Mouse (Mus musculus): Measurements from ENCODE around the gene Dctn3.
"Not testable (repeated sequence)": the region's sequence is repeated elsewhere in the genome, so short reads cannot be mapped to it uniquely, and the experiment has no call there.

Dctn3 gene

GRCm38 (mm10) chr4:41696930-41697841 lies 25.8 kb downstream of the Dctn3 start, which contains the start of gene Cntfr:
Gene Cntfr, minus strand, starts transcription at chr4:41697089.
- peak; percentile 71 for DNase-seq

GRCm38 (mm10) chr4:41696452-41696851 lies 26.5 kb downstream of the Dctn3 start:
- not testable (repeated sequence) for DNase-seq

GRCm38 (mm10) chr4:41695800-41696199 lies 27.2 kb downstream of the Dctn3 start:
- not testable (repeated sequence) for DNase-seq

- DNase-seq: not testable (repeated sequence)
These were observed 29.5 kb downstream of the Dctn3 start for GRCm38 (mm10) chr4:41693511-41693910.

- not testable (repeated sequence) for DNase-seq
These were observed 33.0 kb downstream of the Dctn3 start for GRCm38 (mm10) chr4:41690014-41690413.

- DNase-seq: not testable (repeated sequence)
These were observed 34.4 kb downstream of the Dctn3 start for GRCm38 (mm10) chr4:41688562-41688961.

GRCm38 (mm10) chr4:41685882-41686492 lies 37.0 kb downstream of the Dctn3 start:
- not testable (repeated sequence) for DNase-seq

- DNase-seq: not testable (repeated sequence)
These were observed 38.0 kb downstream of the Dctn3 start for GRCm38 (mm10) chr4:41684931-41685453.

- DNase-seq: not testable (repeated sequence)
These were observed 38.6 kb downstream of the Dctn3 start for GRCm38 (mm10) chr4:41684131-41684930.

- DNase-seq: not testable (repeated sequence)
These were observed 39.7 kb downstream of the Dctn3 start for GRCm38 (mm10) chr4:41683303-41683702.

GRCm38 (mm10) chr4:41682789-41683188 lies 40.2 kb downstream of the Dctn3 start:
- DNase-seq: no peak

- no peak for DNase-seq
These were observed 41.0 kb downstream of the Dctn3 start for GRCm38 (mm10) chr4:41681947-41682346.

- DNase-seq: no peak
These were observed 41.8 kb downstream of the Dctn3 start for GRCm38 (mm10) chr4:41681176-41681575.

GRCm38 (mm10) chr4:41679291-41679690 lies 43.7 kb downstream of the Dctn3 start:
- no peak for DNase-seq

- DNase-seq: no peak
These were observed 44.1 kb downstream of the Dctn3 start for GRCm38 (mm10) chr4:41678863-41679262.

- no peak for DNase-seq
These were observed 45.9 kb downstream of the Dctn3 start for GRCm38 (mm10) chr4:41677006-41677629.

- no peak for DNase-seq
These were observed 46.5 kb downstream of the Dctn3 start for GRCm38 (mm10) chr4:41676248-41677005.

GRCm38 (mm10) chr4:41673186-41673585 lies 49.8 kb downstream of the Dctn3 start:
- DNase-seq: no peak

- DNase-seq: no peak
These were observed 50.4 kb downstream of the Dctn3 start for GRCm38 (mm10) chr4:41672522-41672963.

- no peak for DNase-seq
These were observed 50.9 kb downstream of the Dctn3 start for GRCm38 (mm10) chr4:41671963-41672480.

- DNase-seq: no peak
These were observed 51.5 kb downstream of the Dctn3 start for GRCm38 (mm10) chr4:41671500-41671899.
